ENCODE assay signal across 8 mouse cellular contexts in the genomic region with DNA sequence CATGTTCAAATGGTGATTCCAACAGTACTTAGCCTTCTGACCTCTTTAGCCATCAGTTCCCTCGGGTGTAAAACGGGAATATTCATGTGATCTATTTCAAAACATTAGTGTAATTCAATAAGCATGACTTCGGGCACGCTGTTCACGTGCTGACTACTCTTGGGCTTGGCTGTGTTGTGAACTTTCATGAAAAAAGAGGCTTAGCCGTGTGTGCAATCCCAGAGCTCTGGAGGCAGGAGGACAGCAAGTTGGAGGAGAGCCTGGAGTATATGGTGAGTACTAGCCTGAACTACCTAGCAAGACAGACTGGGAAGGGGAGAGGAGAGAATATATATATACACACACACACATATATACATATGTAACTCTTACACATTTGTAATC. TPM values are rescaled to one million over a fixed set of nuclear protein-coding genes. Genes with fewer than 3 reads are reported as not detected.
DNase-seq lines count a peak whose midpoint lies in the region; ATAC-seq and TF ChIP-seq lines count a peak whose summit lies in the region.

No protein-coding gene starts in this region.

- peaks cover 27% of the 10 kb centered on the region for H3K79me3 ChIP-seq in C2C12 (ENCODE audit: low read depth)

- H3K4me2 ChIP-seq in forebrain, embryonic 14.5 days (ENCODE audit: low read length), result peak overlapping the region; percentile 32

- ATAC-seq in forebrain, embryonic 14.5 days, result peak; percentile 4; the same call in 1 of the 2 replicates

- H3K79me2 ChIP-seq in C2C12 (ENCODE audit: control insufficient read depth, insufficient read depth) (peaks cover 39% of the 10 kb centered on the region), macrophage (ENCODE audit: inconsistent target) (peaks cover 26% of the 10 kb centered on the region)

- H3K4me1 ChIP-seq in cerebellum, adult 2 months (ENCODE audit: control insufficient read depth, insufficient read depth, low read length), result no peaks in the 10 kb centered on the region
- peaks cover 8% of the 10 kb centered on the region for H3K4me1 ChIP-seq in forebrain, embryonic 14.5 days (ENCODE audit: control insufficient read depth, insufficient read depth, low read length)

- H3K9me3 ChIP-seq in forebrain, embryonic 14.5 days (replicated peaks; ENCODE audit: control insufficient read depth, low read length), result no peaks in the 10 kb centered on the region

- no peaks in the 10 kb centered on the region for H3K27me3 ChIP-seq in cerebellum, adult 2 months (ENCODE audit: control insufficient read depth, insufficient read depth, low read length)
- no peaks in the 10 kb centered on the region for H3K27me3 ChIP-seq in C2C12 (ENCODE audit: control insufficient read depth, insufficient read depth, insufficient read length)
- no peaks in the 10 kb centered on the region for H3K27me3 ChIP-seq in forebrain, embryonic 14.5 days (replicated peaks; ENCODE audit: control insufficient read depth, insufficient read depth, low read length)

- no peak for TF ChIP-seq CTCF in cerebellum, adult 2 months (IDR thresholded peaks at IDR 0.05; ENCODE audit: borderline replicate concordance, insufficient read depth, low read depth, low read length)
- TF ChIP-seq CTCF in C2C12 (IDR thresholded peaks at IDR 0.05; ENCODE audit: control insufficient read depth, insufficient read depth, insufficient read length), result no peak

- H3K4me3 ChIP-seq in cerebellum, adult 2 months (replicated peaks; ENCODE audit: insufficient read depth, low read depth, low read length), result peak overlapping the region; percentile 86
- no peak overlapping the region for H3K4me3 ChIP-seq in C2C12 (ENCODE audit: insufficient read depth, poor library complexity, severe bottlenecking)
- H3K4me3 ChIP-seq in forebrain, embryonic 14.5 days (ENCODE audit: low read depth, low read length), result 0 out of 2 replicates have a peak overlapping the region, but pooled peaks have one; percentile 90
- peak overlapping the region; percentile 29 for H3K4me3 ChIP-seq in macrophage (ENCODE audit: inconsistent target)

- peak overlapping the region; percentile 44 for H3K9ac ChIP-seq in forebrain, embryonic 14.5 days (ENCODE audit: low read length)

- no peak for TF ChIP-seq POLR2A in cerebellum, adult 2 months (IDR thresholded peaks at IDR 0.05; ENCODE audit: borderline replicate concordance, insufficient read depth, low read length)

- H3ac ChIP-seq in C2C12 (ENCODE audit: control insufficient read depth, insufficient read length, low read depth), result no peak overlapping the region

- 27% methylated on average over 6 of the region's 6 CpGs for WGBS in cerebellum, adult 2 months
- WGBS in forebrain, embryonic 14.5 days, result 48% methylated on average over 6 of the region's 6 CpGs
- 3% methylated on average over 6 of the region's 6 CpGs for WGBS in macrophage (ENCODE audit: missing documents)

- no peak for DNase-seq in cerebellum, adult 2 months
- DNase-seq in cerebellum, adult 8-10 months, result no peak
- DNase-seq in forebrain, embryonic 14.5 days (ENCODE audit: low spot score), result no peak
- no peak for DNase-seq in ovary, adult 18-20 months (ENCODE audit: low spot score)
- DNase-seq in retina, postnatal 1 day, result no peak
- no peak for DNase-seq in gastrocnemius, postnatal 25 days

- H3K36me3 ChIP-seq in C2C12 (ENCODE audit: control insufficient read depth, insufficient read depth) (peaks cover 36% of the 10 kb centered on the region), macrophage (ENCODE audit: inconsistent target) (peaks cover 31% of the 10 kb centered on the region; the same call in 1 of the 2 replicates)
- H3K36me3 ChIP-seq in forebrain, embryonic 14.5 days (ENCODE audit: control insufficient read depth, insufficient read depth, low read length), result peaks cover 33% of the 10 kb centered on the region

- no peak overlapping the region for H3K27ac ChIP-seq in cerebellum, adult 2 months (ENCODE audit: insufficient read depth, low read length)
- H3K27ac ChIP-seq in forebrain, embryonic 14.5 days (ENCODE audit: low read depth, low read length), result no peak overlapping the region
- peak overlapping the region; percentile 45 for H3K27ac ChIP-seq in macrophage

TF ChIP-seq in C2C12, 6 proteins besides CTCF, POLR2A, EP300 and RAD21:
- TF ChIP-seq MYOG (IDR thresholded peaks at IDR 0.05; ENCODE audit: control insufficient read depth, extremely low read depth, insufficient read length), result no peak
- TF ChIP-seq USF1 (IDR thresholded peaks at IDR 0.05; ENCODE audit: low read depth), result peak; percentile 21
- no peak for TF ChIP-seq MYOD1 (IDR thresholded peaks at IDR 0.05; ENCODE audit: control insufficient read depth, insufficient read length, low read depth)
TF ChIP-seq in C2C12: peak in this region for 1.

RNA-seq across cellular contexts. Expression of a gene that starts 0.4 kb away (rescaled TPM):
- polyA plus RNA-seq in cerebellum, adult 2 months (2012; rRNA removed), result 581 and 638 TPM in 2 replicates
- polyA plus RNA-seq in C2C12 (2012; fragmentation: generic; extraction: Trizol), result 355 TPM
- polyA plus RNA-seq in forebrain, embryonic 14.5 days (2014; fragmentation: Nextera tagmentation; extraction: Ambion mirVana), result 802 and 926 TPM in 2 replicates
- 100 to 1,000 TPM in 1 of 26 experiments, 10 to 100 TPM in 25; 25.2 to 226 (median 42.1) TPM for total RNA-seq in macrophage (2018; cell fraction: chromatin; rRNA removed)
- total RNA-seq in macrophage (2018; cell fraction: cytosol; rRNA removed), result 1,000 to 10,000 TPM in 13 of 26 experiments, 100 to 1,000 TPM in 13; 702 to 1,793 (median 977) TPM
- total RNA-seq in macrophage (2018; cell fraction: nucleus; rRNA removed), result 100 to 1,000 TPM; 123 to 276 (median 187) TPM
- 1,233 to 1,328 TPM (median 1,244 TPM) in 3 replicates for polyA plus RNA-seq in macrophage (2018)
- total RNA-seq in gastrocnemius, postnatal 25 days (2021), result 100 to 1,000 TPM; 337 to 372 TPM
